Mouse (Mus musculus): ENCODE results near the gene Stat4.

- TF ChIP-seq CTCF (IDR thresholded peaks at IDR 0.05; ENCODE audit: insufficient read depth, low read depth, low read length), result no peak
- TF ChIP-seq POLR2A (IDR thresholded peaks at IDR 0.05; ENCODE audit: insufficient read depth, low read depth, low read length), result no peak
These were observed 166.0 kb downstream of the Stat4 start for GRCm38 (mm10) chr1:52152936-52153335.

All from olfactory bulb, adult 2 months (tissue).